Mouse (Mus musculus): ENCODE results near the gene Ccdc142. TPM values are rescaled to one million over a fixed set of nuclear protein-coding genes. Genes with fewer than 3 reads are reported as not detected.

Ccdc142 gene
- polyA plus RNA-seq, 2 experiments: 0.23 to 1.1 TPM

DNA sequence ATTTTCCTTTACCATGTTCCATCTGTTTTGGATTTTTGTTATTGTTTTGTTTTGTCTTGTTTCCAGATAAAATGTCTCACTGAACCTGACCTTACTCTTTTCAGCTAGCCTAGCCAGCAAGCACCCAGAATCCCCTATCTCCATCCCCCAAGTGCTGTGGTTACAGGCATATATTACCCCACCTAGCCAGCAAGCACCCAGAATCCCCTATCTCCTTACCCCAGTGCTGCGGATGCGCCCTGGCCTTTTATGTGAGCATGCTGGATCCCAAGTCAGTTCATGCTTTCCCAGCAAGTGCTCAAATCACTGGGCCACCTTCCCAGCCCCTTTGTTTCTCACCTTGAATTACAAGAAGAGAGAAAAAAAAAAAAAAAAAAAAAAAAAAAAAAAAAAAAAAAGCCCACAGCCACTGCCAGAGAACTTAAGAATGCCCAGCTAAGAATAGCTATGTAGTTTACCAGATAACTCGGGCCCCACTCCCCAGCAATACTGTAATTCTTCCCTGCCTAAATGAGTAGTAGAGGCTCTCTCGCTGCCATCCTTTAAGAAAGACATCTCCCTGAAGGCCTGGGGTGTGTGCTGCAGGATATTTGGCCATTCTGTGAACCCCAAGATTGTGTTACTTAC lies 10.2 kb downstream of the Ccdc142 start:
- ATAC-seq (ENCODE audit: insufficient read depth): no peak
- no peak overlapping the region for H3K27ac ChIP-seq

GRCm38 (mm10) chr6:83115011-83115671 lies 13.7 kb downstream of the Ccdc142 start, which contains the start of gene Mogs:
TSS of gene Mogs (plus strand) at chr6:83115496.
- no peaks in the 10 kb centered on the region for H3K27me3 ChIP-seq (ENCODE audit: control insufficient read depth, insufficient read depth, low read length)
- peak within 1 kb of the TSS; percentile 72 for H3K9ac ChIP-seq (replicated peaks)
- H3K4me3 ChIP-seq (ENCODE audit: insufficient read depth in 1 of 2, low read depth in 2 of 2, low read length in 2 of 2): peak within 1 kb of the TSS; percentile 82 to 84
- no peak for TF ChIP-seq EP300 (IDR thresholded peaks at IDR 0.05; ENCODE audit: low read depth)
- TF ChIP-seq CTCF (IDR thresholded peaks at IDR 0.05; ENCODE audit: low read depth): peak; percentile 41
- peaks cover 7% of the 10 kb centered on the region for H3K36me3 ChIP-seq (replicated peaks; ENCODE audit: control insufficient read depth, insufficient read depth, low read depth)
- no peaks in the 10 kb centered on the region for H3K9me3 ChIP-seq (ENCODE audit: control insufficient read depth, low read length)
- peak within 1 kb of the TSS; percentile 95 for H3K4me2 ChIP-seq (ENCODE audit: low read depth)
- under 1% methylated on average over 53 of the region's 58 CpGs for WGBS (ENCODE audit: insufficient replicate concordance)
- peak; percentile 80 to 84 (median 81) for DNase-seq (ENCODE audit: low read depth in 3 of 3, low spot score in 3 of 3)
- H3K4me1 ChIP-seq (replicated peaks; ENCODE audit: control insufficient read depth in 2 of 2, insufficient read depth in 2 of 2, low read length in 1 of 2): peaks cover 17 to 24% of the 10 kb centered on the region in 2 experiments
- peak within 1 kb of the TSS; percentile 72 for H3K27ac ChIP-seq
- ATAC-seq (ENCODE audit: insufficient read depth): peak; percentile 90

More for the DNA sequence above, 10.2 kb downstream of the Ccdc142 start:
- Histone ChIP-seq H3K9ac (replicated peaks) (no peak overlapping the region), H3K4me1 (replicated peaks; ENCODE audit: control insufficient read depth in 2 of 2, insufficient read depth in 2 of 2, low read length in 1 of 2) (peaks cover 22 to 32% of the 10 kb centered on the region in 2 experiments), H3K27me3 (ENCODE audit: control insufficient read depth, insufficient read depth, low read length) (no peaks in the 10 kb centered on the region), H3K4me3 (ENCODE audit: insufficient read depth in 1 of 2, low read depth in 2 of 2, low read length in 2 of 2) (no peak overlapping the region), H3K9me3 (ENCODE audit: control insufficient read depth, low read length) (no peaks in the 10 kb centered on the region), H3K4me2 (ENCODE audit: low read depth) (no peak overlapping the region), H3K36me3 (replicated peaks; ENCODE audit: control insufficient read depth, insufficient read depth, low read depth) (peaks cover 3% of the 10 kb centered on the region; the same call in 1 of the 2 replicates)
- DNase-seq (ENCODE audit: low read depth in 3 of 3, low spot score in 3 of 3): no peak
- no peak for TF ChIP-seq CTCF (IDR thresholded peaks at IDR 0.05; ENCODE audit: low read depth)
- TF ChIP-seq EP300 (IDR thresholded peaks at IDR 0.05; ENCODE audit: low read depth): no peak
- WGBS (ENCODE audit: insufficient replicate concordance): 51% methylated on average over 4 of the region's 4 CpGs

GRCm38 (mm10) chr6:83115682-83116372 lies 14.4 kb downstream of the Ccdc142 start:
- TF ChIP-seq CTCF (IDR thresholded peaks at IDR 0.05; ENCODE audit: low read depth) (0 out of 2 replicates have a peak, but pooled peaks have one; percentile 2), EP300 (IDR thresholded peaks at IDR 0.05; ENCODE audit: low read depth) (no peak)
- Histone ChIP-seq H3K27me3 (ENCODE audit: control insufficient read depth, insufficient read depth, low read length) (no peaks in the 10 kb centered on the region), H3K9me3 (ENCODE audit: control insufficient read depth, low read length) (no peaks in the 10 kb centered on the region), H3K4me2 (ENCODE audit: low read depth) (peak overlapping the region; percentile 95), H3K36me3 (replicated peaks; ENCODE audit: control insufficient read depth, insufficient read depth, low read depth) (peaks cover 6% of the 10 kb centered on the region), H3K27ac (peak overlapping the region; percentile 65), H3K4me1 (replicated peaks; ENCODE audit: control insufficient read depth in 2 of 2, insufficient read depth in 2 of 2, low read length in 1 of 2) (peaks cover 18 to 23% of the 10 kb centered on the region in 2 experiments), H3K4me3 (ENCODE audit: insufficient read depth in 1 of 2, low read depth in 2 of 2, low read length in 2 of 2) (peak overlapping the region; percentile 82 to 84), H3K9ac (replicated peaks) (peak overlapping the region; percentile 72)
- ATAC-seq (ENCODE audit: insufficient read depth) (peak; percentile 56; the same call in 1 of the 2 replicates), DNase-seq (ENCODE audit: low read depth in 3 of 3, low spot score in 3 of 3) (no peak)
- under 1% methylated on average over 38 of the region's 48 CpGs for WGBS (ENCODE audit: insufficient replicate concordance)

GRCm38 (mm10) chr6:83116373-83117164 lies 15.2 kb downstream of the Ccdc142 start:
- Histone ChIP-seq H3K36me3 (replicated peaks; ENCODE audit: control insufficient read depth, insufficient read depth, low read depth) (peaks cover 4% of the 10 kb centered on the region), H3K4me2 (ENCODE audit: low read depth) (peak overlapping the region; percentile 95), H3K9me3 (ENCODE audit: control insufficient read depth, low read length) (no peaks in the 10 kb centered on the region), H3K27ac (peak overlapping the region; percentile 65), H3K27me3 (ENCODE audit: control insufficient read depth, insufficient read depth, low read length) (no peaks in the 10 kb centered on the region), H3K9ac (replicated peaks) (peak overlapping the region; percentile 72), H3K4me3 (ENCODE audit: insufficient read depth in 1 of 2, low read depth in 2 of 2, low read length in 2 of 2) (peak overlapping the region; percentile 82 to 84), H3K4me1 (replicated peaks; ENCODE audit: control insufficient read depth in 2 of 2, insufficient read depth in 2 of 2, low read length in 1 of 2) (peaks cover 17 to 20% of the 10 kb centered on the region in 2 experiments)
- TF ChIP-seq EP300 (IDR thresholded peaks at IDR 0.05; ENCODE audit: low read depth) (no peak), CTCF (IDR thresholded peaks at IDR 0.05; ENCODE audit: low read depth) (no peak)
- no peak for ATAC-seq (ENCODE audit: insufficient read depth)
- 68% methylated on average over 11 of the region's 11 CpGs for WGBS (ENCODE audit: insufficient replicate concordance)
- DNase-seq (ENCODE audit: low read depth in 3 of 3, low spot score in 3 of 3): no peak
